Mouse (Mus musculus) liver, embryonic 14.5 days (tissue): ENCODE measurements around the gene Il17rd. TPM values are rescaled to one million over a fixed set of nuclear protein-coding genes. Genes with fewer than 3 reads are reported as not detected.

Experiments
- ATAC-seq: fragments of 200-750 bp; cut with Nextera tagmentation; 2 replicates; pipeline ENCODE4 v1.8.0; 2017; ENCODE audit warnings: moderate number of reproducible peaks, mild to moderate bottlenecking, moderate library complexity; ENCODE audit not compliant: insufficient read depth
- DNase-seq, 3 experiments: peaks; one replicate each; pipeline ENCODE4 v3.0.0-alpha.2; 2012 to 2013; ENCODE audit warnings: low read depth in 3 of 3, low spot score in 3 of 3
- H3K27ac ChIP-seq: fragments of 300-500 bp; sonication (generic); 2 replicates; pipeline ENCODE4 v1.5.1; 2014; ENCODE audit warnings: moderate library complexity, mild to moderate bottlenecking, control low read depth, inconsistent platforms
- H3K27me3 ChIP-seq: fragments of 300-500 bp; sonication (generic); 2 replicates; pipeline ENCODE4 v1.6.1; 2014; ENCODE audit warnings: mild to moderate bottlenecking, low read length, moderate library complexity; ENCODE audit not compliant: control insufficient read depth, insufficient read depth
- H3K36me3 ChIP-seq: fragments of 300-500 bp; sonication (generic); replicated peaks from 2 replicates; pipeline ENCODE4 v1.6.1; 2014; ENCODE audit warnings: low read depth; ENCODE audit not compliant: control insufficient read depth, insufficient read depth
- H3K4me1 ChIP-seq, 2 experiments: fragments of 200-500 bp in 1 of 2; fragments of 300-500 bp in 1 of 2; sonication (generic) in 1 of 2; replicated peaks; 2 replicates each; pipeline ENCODE4 v1.6.1; 2012 to 2014; ENCODE audit warnings: antibody characterized with exemption in 1 of 2, inconsistent platforms in 1 of 2, low read length in 1 of 2; ENCODE audit not compliant: control insufficient read depth in 2 of 2, insufficient read depth in 2 of 2
- H3K4me2 ChIP-seq: fragments of 300-500 bp; sonication (generic); 2 replicates; pipeline ENCODE4 v1.6.1; 2014; ENCODE audit warnings: low read depth, mild to moderate bottlenecking, control low read depth, moderate library complexity
- H3K4me3 ChIP-seq, 2 experiments: fragments of 200-500 bp in 1 of 2; fragments of 300-500 bp in 1 of 2; sonication (generic) in 1 of 2; 2 replicates each; pipeline ENCODE4 v1.5.1; 2012 to 2014; ENCODE audit warnings: low read depth in 2 of 2, low read length in 2 of 2, mild to moderate bottlenecking in 2 of 2, control low read depth in 1 of 2, inconsistent platforms in 1 of 2, moderate library complexity in 1 of 2; ENCODE audit not compliant: insufficient read depth in 1 of 2
- H3K9ac ChIP-seq: fragments of 300-500 bp; sonication (generic); replicated peaks from 2 replicates; pipeline ENCODE4 v1.6.1; 2014; ENCODE audit warnings: mild to moderate bottlenecking, control low read depth, moderate library complexity
- H3K9me3 ChIP-seq: fragments of 300-500 bp; sonication (generic); 2 replicates; pipeline ENCODE4 v1.6.1; 2016; ENCODE audit warnings: low read length, mixed read lengths; ENCODE audit not compliant: control insufficient read depth
- CTCF ChIP-seq: IDR thresholded peaks from 2 replicates; pipeline ENCODE4 v1.5.1; 2016; ENCODE audit warnings: antibody characterized with exemption, low read depth, control low read depth
- EP300 ChIP-seq: IDR thresholded peaks from 2 replicates; pipeline ENCODE4 v1.6.1; 2016; ENCODE audit warnings: antibody characterized with exemption, low read depth
- WGBS: fragments of 180-500 bp; shearing (Covaris S2); extraction: QIAGEN DNeasy Blood & Tissue Kit; methylation state at CpG from one replicate; pipeline ENCODE4 v1.1.7; 2014; ENCODE audit not compliant: insufficient replicate concordance; 5-methylcytosine and 5-hydroxymethylcytosine counted together
- polyA plus RNA-seq, 2 experiments: library from polyadenylated mRNA; depleted of rRNA in 1 of 2; stranded (reverse) in 1 of 2; unstranded in 1 of 2; fragments of >200 nt; fragmentation: Nextera tagmentation in 1 of 2; extraction: Ambion mirVana in 1 of 2; gene quantifications; 2 replicates each; pipeline versions ENCODE4 v1.2.1 to v1.2.3; 2012 to 2014

Gene Il17rd
- polyA plus RNA-seq, 2 experiments = 0.03 to 0.09 TPM

DNA sequence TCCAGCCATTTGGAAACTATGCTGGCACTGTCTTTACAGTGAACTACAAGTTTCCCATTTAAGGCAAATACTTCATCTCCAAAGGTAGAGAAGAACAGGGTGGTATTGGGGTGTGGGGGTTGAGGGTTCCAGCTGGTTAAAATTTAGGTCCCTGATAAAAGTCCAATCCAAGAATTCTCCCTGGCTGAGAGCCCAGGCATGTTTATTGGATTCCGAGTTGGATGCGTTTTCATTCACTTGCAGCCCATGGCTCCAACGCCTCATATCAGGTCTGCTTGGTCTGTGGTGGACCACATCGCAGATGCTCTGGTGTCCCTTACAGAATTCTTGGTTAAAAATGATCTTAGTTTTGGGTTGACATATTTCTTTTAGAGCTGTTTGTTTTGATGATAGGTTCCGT, 4.7 kb downstream of the Il17rd start:
- no peak overlapping the region for H3K4me2 ChIP-seq
- H3K27ac ChIP-seq = no peak overlapping the region
- DNase-seq = no peak
- peaks cover 0 to 5% of the 10 kb centered on the region in 2 experiments; a peak in 2 of 4 replicates for H3K4me1 ChIP-seq
- H3K9ac ChIP-seq = no peak overlapping the region
- H3K9me3 ChIP-seq = no peaks in the 10 kb centered on the region
- H3K27me3 ChIP-seq = peaks cover 45% of the 10 kb centered on the region
- no peak for TF ChIP-seq EP300
- no peaks in the 10 kb centered on the region for H3K36me3 ChIP-seq
- ATAC-seq = no peak
- 46% methylated on average over 5 of the region's 5 CpGs for WGBS
- H3K4me3 ChIP-seq = no peak overlapping the region

DNA sequence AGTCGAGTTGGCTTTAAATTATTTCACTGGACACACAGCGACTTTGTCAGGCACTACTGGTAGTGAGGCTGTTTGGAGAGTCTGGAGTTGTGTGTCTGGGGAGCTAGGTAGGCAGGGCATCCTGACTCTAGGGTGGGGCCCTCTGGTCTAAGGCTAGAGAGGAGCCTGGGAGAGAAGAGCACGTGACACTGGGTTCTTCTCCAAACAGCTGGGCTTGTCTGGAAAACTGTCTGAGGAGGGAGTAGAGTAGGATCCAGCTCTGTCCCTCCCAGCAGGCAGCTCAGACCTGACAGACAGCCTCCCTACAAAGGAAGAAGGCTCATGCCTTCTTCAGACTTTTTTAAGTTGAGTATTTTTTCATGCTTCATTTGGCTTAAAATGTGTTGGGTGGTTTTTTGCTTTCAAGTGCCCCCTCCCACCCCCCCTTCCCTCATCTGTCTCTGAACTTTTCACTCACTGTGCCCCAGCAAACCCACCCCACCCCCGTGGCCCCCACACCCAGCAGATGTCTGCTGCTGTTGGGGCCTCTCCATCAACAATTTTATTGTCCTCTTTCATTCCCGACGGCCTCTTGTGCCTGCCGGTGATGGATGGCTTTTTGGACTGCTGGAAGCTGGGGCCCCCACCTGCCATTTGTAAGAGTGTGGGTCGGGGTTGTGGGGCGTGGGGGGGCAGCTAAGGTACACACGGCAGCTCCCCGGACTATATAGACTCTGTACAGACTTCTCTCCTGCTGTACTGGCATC, 5.7 kb downstream of the Il17rd start:
- 3% methylated on average over 11 of the region's 11 CpGs for WGBS
- H3K9ac ChIP-seq = no peak overlapping the region
- H3K9me3 ChIP-seq = no peaks in the 10 kb centered on the region
- H3K4me1 ChIP-seq = peaks cover 0 to 5% of the 10 kb centered on the region in 2 experiments; a peak in 2 of 4 replicates
- H3K27me3 ChIP-seq = peaks cover 35% of the 10 kb centered on the region
- no peaks in the 10 kb centered on the region for H3K36me3 ChIP-seq
- H3K27ac ChIP-seq = no peak overlapping the region
- H3K4me3 ChIP-seq = no peak overlapping the region
- ATAC-seq = no peak
- TF ChIP-seq CTCF = no peak
- no peak for TF ChIP-seq EP300
- no peak for DNase-seq
- H3K4me2 ChIP-seq = no peak overlapping the region

DNA sequence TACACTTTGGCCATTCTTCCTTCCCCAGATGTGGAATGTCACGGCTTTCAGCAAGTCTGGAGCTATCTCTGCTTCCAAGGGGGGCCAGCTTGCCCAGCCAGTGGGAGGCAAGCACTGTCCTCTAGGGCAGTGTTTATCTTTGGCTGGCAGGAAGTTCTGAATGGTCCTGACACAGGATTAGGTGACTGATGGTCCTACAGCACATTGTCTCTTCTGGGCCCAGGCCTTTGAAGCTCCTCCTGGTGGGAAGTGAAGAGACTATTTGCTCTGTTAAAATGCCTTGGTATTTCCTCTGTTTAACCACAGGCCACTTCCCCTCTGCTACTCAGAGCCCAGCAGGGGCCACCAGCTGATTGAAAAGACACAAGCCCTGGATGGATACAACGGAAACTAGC, 6.2 kb downstream of the Il17rd start:
- TF ChIP-seq EP300 = no peak
- TF ChIP-seq CTCF = no peak
- ATAC-seq (no peak), DNase-seq (no peak)
- H3K27ac ChIP-seq = no peak overlapping the region
- H3K4me3 ChIP-seq = no peak overlapping the region
- H3K9me3 ChIP-seq = no peaks in the 10 kb centered on the region
- H3K4me2 ChIP-seq = no peak overlapping the region
- H3K27me3 ChIP-seq = peaks cover 29% of the 10 kb centered on the region
- WGBS = 9% methylated on average over 2 of the region's 2 CpGs
- peaks cover 0 to 5% of the 10 kb centered on the region in 2 experiments; a peak in 2 of 4 replicates for H3K4me1 ChIP-seq
- H3K36me3 ChIP-seq = no peaks in the 10 kb centered on the region
- H3K9ac ChIP-seq = no peak overlapping the region

DNA sequence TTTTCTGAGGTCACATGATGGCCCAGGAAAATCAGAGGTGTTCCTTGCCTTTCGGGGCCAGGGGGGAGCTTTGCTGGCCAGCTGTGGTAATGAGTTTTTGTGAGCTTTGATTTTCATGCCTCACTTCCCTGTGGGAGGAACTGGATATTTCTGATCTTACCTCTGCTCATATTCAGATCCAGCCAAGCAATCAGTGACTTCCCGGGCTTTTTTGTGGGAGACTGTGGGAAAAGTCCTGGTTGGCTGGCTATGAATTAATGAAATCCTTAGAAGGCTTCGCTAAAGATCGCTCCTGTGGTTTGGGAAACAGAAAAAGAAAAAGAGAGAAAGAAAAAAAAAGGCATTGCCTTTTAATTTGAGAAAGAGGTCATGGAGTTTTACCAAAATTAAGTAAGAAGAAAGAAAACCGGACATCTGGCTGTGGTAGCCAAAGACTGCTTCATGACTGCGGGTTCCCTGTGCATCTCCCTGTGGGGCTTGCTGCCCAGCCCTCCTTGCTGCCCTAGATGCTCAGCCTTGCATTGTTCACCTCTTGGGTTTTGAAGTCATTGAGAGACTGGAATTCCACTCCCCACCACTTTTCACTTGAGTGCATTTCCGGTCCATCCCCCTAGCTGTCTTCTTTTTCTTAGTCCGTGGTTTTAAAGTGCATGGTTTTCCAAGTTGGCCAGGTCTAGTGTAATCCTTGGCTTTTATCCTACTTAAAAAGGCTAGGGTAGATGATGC, 9.7 kb downstream of the Il17rd start:
- H3K27ac ChIP-seq = no peak overlapping the region
- H3K4me3 ChIP-seq = no peak overlapping the region
- no peak for ATAC-seq
- H3K36me3 ChIP-seq = no peaks in the 10 kb centered on the region
- H3K9me3 ChIP-seq = no peaks in the 10 kb centered on the region
- no peak overlapping the region for H3K4me2 ChIP-seq
- WGBS = 59% methylated on average over 8 of the region's 8 CpGs
- H3K9ac ChIP-seq = no peak overlapping the region
- no peak for DNase-seq
- peaks cover 0 to 5% of the 10 kb centered on the region in 2 experiments; a peak in 2 of 4 replicates for H3K4me1 ChIP-seq
- TF ChIP-seq CTCF (no peak), EP300 (no peak)
- H3K27me3 ChIP-seq = peaks cover 3% of the 10 kb centered on the region; the same call in 1 of the 2 replicates

DNA sequence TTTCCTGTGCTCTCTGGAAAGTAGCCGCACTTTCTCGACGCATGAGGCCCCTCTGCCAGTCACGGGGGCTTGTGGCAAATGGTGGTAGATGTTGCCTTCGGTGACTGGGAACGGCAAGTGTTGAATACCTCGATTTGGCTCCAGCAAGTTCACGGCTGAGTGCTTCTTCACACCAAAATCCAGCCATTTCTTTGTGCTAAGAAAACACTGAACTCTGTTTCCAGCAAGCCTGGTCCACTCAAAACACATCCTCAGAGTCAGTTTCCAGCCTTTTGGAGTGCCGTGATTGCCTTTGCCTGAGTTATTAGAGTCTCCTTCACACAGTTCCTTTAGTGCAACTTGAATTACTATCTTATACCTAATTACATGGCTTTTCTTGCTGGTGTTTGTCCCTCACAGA, 11.3 kb downstream of the Il17rd start:
- TF ChIP-seq EP300 = no peak
- no peak for TF ChIP-seq CTCF
- ATAC-seq (no peak), DNase-seq (no peak)
- 46% methylated on average over 9 of the region's 9 CpGs for WGBS
- Histone ChIP-seq H3K4me1 (peaks cover 0 to 1% of the 10 kb centered on the region in 2 experiments; a peak in 2 of 4 replicates), H3K27me3 (no peaks in the 10 kb centered on the region; the same call in 1 of the 2 replicates), H3K36me3 (no peaks in the 10 kb centered on the region), H3K27ac (no peak overlapping the region), H3K9ac (no peak overlapping the region), H3K4me3 (no peak overlapping the region), H3K9me3 (no peaks in the 10 kb centered on the region), H3K4me2 (no peak overlapping the region)
